Mouse (Mus musculus): ENCODE data around the gene Rsph3b.

DNA sequence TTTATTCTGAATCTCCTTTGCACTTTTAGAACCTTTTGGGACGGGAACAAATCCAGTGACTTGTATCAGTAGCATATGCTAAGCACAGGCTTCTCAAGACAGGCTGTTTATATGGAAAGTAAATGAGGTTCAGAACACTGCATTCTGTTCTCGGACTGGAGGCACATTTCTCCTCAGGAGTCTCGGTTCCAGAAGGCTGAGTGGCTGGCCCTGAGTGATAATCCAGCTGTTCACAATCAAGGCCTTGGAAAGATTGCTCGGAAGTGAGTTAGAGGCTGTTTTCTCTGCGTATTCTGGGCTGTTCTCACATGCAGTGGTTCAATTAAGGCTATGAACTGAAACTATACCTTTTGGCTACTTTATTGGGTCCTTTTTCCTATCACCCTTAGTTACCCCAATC lies 82.9 kb downstream of the Rsph3b start:
- TF ChIP-seq POLR2A (IDR thresholded peaks at IDR 0.05; ENCODE audit: control insufficient read depth in 1 of 2, insufficient read depth in 1 of 2, low read depth in 1 of 2, low read length in 2 of 2, poor library complexity in 1 of 2) (no peak), UBTF (IDR thresholded peaks at IDR 0.05; ENCODE audit: borderline replicate concordance, insufficient read depth, low read depth, low read length) (no peak), CTCF (IDR thresholded peaks at IDR 0.05 in 2 of 3, conservative IDR thresholded peaks at IDR 0.05 in 1 of 3; ENCODE audit: control insufficient read depth in 1 of 3, insufficient read depth in 1 of 3, low read depth in 2 of 3, low read length in 3 of 3, poor library complexity in 1 of 3, severe bottlenecking in 1 of 3) (no peak), SMC3 (IDR thresholded peaks at IDR 0.05; ENCODE audit: low read depth, low read length) (no peak), MXI1 (IDR thresholded peaks at IDR 0.05; ENCODE audit: low read depth, low read length) (no peak), TBP (IDR thresholded peaks at IDR 0.05; ENCODE audit: low read depth, low read length) (no peak), USF1 (IDR thresholded peaks at IDR 0.05; ENCODE audit: low read depth, low read length) (no peak), ZKSCAN1 (IDR thresholded peaks at IDR 0.05; ENCODE audit: low read depth, low read length) (no peak), ZNF384 (IDR thresholded peaks at IDR 0.05; ENCODE audit: low read depth, low read length) (no peak), POLR2AphosphoS2 (IDR thresholded peaks at IDR 0.05; ENCODE audit: low read length) (no peak)
